Mouse (Mus musculus) brain, embryonic 14.5 days (tissue): ENCODE results near the gene Ptbp3.

Experiments
- CTCF ChIP-seq: fragments of 200-500 bp; IDR thresholded peaks from 2 replicates; pipeline ENCODE4 v1.5.1; 2012; ENCODE audit warnings: inconsistent platforms, mild to moderate bottlenecking, moderate library complexity, borderline replicate concordance; ENCODE audit not compliant: insufficient read depth, insufficient read length; ENCODE audit errors: extremely low read depth
- POLR2A ChIP-seq: fragments of 200-500 bp; IDR thresholded peaks from 2 replicates; pipeline ENCODE4 v1.6.1; 2012; ENCODE audit warnings: mild to moderate bottlenecking, inconsistent platforms, borderline replicate concordance; ENCODE audit not compliant: poor library complexity, insufficient read depth, insufficient read length, severe bottlenecking; ENCODE audit errors: extremely low read depth

DNA sequence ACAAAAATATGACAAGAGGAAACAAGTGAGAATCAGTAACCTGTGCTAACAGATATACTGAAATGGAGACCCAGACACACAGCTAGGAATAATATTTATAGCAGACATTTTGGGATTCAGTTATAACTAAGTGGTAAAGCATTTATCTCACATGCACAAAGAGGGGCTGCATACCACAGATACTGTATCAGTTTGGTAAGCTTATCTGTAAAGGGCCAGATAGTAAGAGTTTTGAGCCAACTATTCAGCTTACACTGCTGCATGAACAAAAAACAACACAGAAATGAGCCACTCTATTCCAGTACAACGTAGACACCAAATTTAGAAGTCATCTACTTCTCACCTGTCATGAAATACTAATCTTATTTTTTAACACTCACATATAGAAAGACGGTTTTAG, 15.9 kb downstream of the Ptbp3 start:
- TF ChIP-seq CTCF (no peak), POLR2A (no peak)
